Comparison of ENCODE assay signal across 20 mouse cellular contexts in genomic region chr3:37770951-37771350, GRCm38 (mm10). TPM values are rescaled to one million over a fixed set of nuclear protein-coding genes. Genes with fewer than 3 reads are reported as not detected.
A peak's percentile ranks its signal among the peaks of the same experiment; 100 is the strongest.
DNase-seq lines count a peak whose midpoint lies in the region; TF ChIP-seq lines count a peak whose summit lies in the region.
"Had no signal": no experiment of that assay in that cellular context is flagged by ENCODE, and none has a peak within 500 bp of the region (broad histone marks: within the 10 kb centered on the region; RNA-seq: fewer than 3 reads in every experiment).

No protein-coding gene starts in this region.

- in situ Hi-C loops in CH12.LX (cut with MboI; ENCODE audit: low pct_ligation_motif_present, low pct_unique_long_range_greater_than_20kb, low sequenced_read_pairs), result no loop called here

- H3K36me3 ChIP-seq in CH12.LX (replicated peaks in 1 of 2; ENCODE audit: control insufficient read depth in 1 of 2, insufficient read depth in 1 of 2, low read length in 1 of 2), result no peaks in the 10 kb centered on the region
- H3K36me3 ChIP-seq: embryonic facial prominence, embryonic 15.5 days; heart, embryonic 13.5 days; intestine, embryonic 15.5 days; limb, embryonic 12.5 days; liver, embryonic 13.5 days had no signal

- H3K9ac ChIP-seq in CH12.LX (ENCODE audit: insufficient read depth, low read depth), result no peak overlapping the region
- H3K9ac ChIP-seq: embryonic facial prominence, embryonic 15.5 days; heart, embryonic 13.5 days; hindbrain, embryonic 14.5 days; intestine, embryonic 15.5 days; limb, embryonic 12.5 days; liver, embryonic 13.5 days had no signal

- H3K4me3 ChIP-seq in gastrocnemius, adult 2 months, result no peak overlapping the region
- no peak overlapping the region for H3K4me3 ChIP-seq in CH12.LX (replicated peaks in 1 of 3; ENCODE audit: low read depth in 2 of 3, low read length in 2 of 3, poor library complexity in 1 of 3)
- H3K4me3 ChIP-seq: embryonic facial prominence, embryonic 15.5 days; heart, embryonic 13.5 days; intestine, embryonic 15.5 days; limb, embryonic 12.5 days; liver, embryonic 13.5 days; myocyte had no signal

- no peak for TF ChIP-seq EP300 in CH12.LX (IDR thresholded peaks at IDR 0.05; ENCODE audit: low read length)

- TF ChIP-seq RAD21 in CH12.LX (IDR thresholded peaks at IDR 0.05; ENCODE audit: low read depth, low read length), result no peak

- peaks cover 0 to 26% of the 10 kb centered on the region in 2 experiments; a peak in 1 of 4 replicates for H3K4me1 ChIP-seq in CH12.LX (ENCODE audit: control insufficient read depth in 1 of 2, insufficient read depth in 2 of 2)

- H3K4me2 ChIP-seq in CH12.LX (ENCODE audit: insufficient read depth, low read depth, poor library complexity, severe bottlenecking), result no peak overlapping the region
- H3K4me2 ChIP-seq: embryonic facial prominence, embryonic 15.5 days; heart, embryonic 13.5 days; hindbrain, embryonic 14.5 days; intestine, embryonic 15.5 days; limb, embryonic 12.5 days; liver, embryonic 13.5 days had no signal

- TF ChIP-seq POLR2A in CH12.LX (IDR thresholded peaks at IDR 0.05; ENCODE audit: low read depth, low read length), result no peak

- peak overlapping the region; percentile 88; the same call in 1 of the 2 replicates for H3K27ac ChIP-seq in gastrocnemius, adult 2 months
- no peak overlapping the region for H3K27ac ChIP-seq in CH12.LX (ENCODE audit: insufficient read depth, low read depth)
- H3K27ac ChIP-seq: embryonic facial prominence, embryonic 15.5 days; heart, embryonic 13.5 days; hindbrain, embryonic 14.5 days; intestine, embryonic 15.5 days; limb, embryonic 12.5 days; liver, embryonic 13.5 days had no signal

- dilution Hi-C loops in CH12.LX (cut with MboI; ENCODE audit: extremely low pct_ligation_motif_present, extremely low pct_unique_long_range_greater_than_20kb, low sequenced_read_pairs), result no loop called here

- H3K79me2 ChIP-seq in CH12.LX (replicated peaks; ENCODE audit: control insufficient read depth, extremely low read depth, insufficient read depth, poor library complexity, severe bottlenecking), result no peaks in the 10 kb centered on the region

- no peak for DNase-seq in gastrocnemius, adult 2 months
- DNase-seq in gastrocnemius, adult 8-10 months (ENCODE audit: low spot score in 2 of 2), result no peak
- DNase-seq in 3134 (ENCODE audit: extremely low read depth, insufficient read length, low spot score), result peak; percentile 46
- peak; percentile 29 for DNase-seq in CH12.LX (ENCODE audit: extremely low read depth)
- peak; percentile 23 for DNase-seq in induced T-regulatory cell, adult 2 months (ENCODE audit: low read depth)
- DNase-seq in heart, postnatal 4 days, result no peak
- DNase-seq in left cerebral cortex, postnatal 10 days (ENCODE audit: extremely low spot score in 1 of 2, low spot score in 2 of 2), result no peak
- DNase-seq: adrenal gland, adult 8-10 months; cerebellum, adult 9-11 months; kidney, postnatal 36 days; liver, embryonic 13.5 days; midbrain, embryonic 14.5 days; thymus, postnatal 36 days had no signal

- H3K9me3 ChIP-seq in CH12.LX (replicated peaks; ENCODE audit: low read length), result no peaks in the 10 kb centered on the region
- H3K9me3 ChIP-seq: embryonic facial prominence, embryonic 15.5 days; heart, embryonic 13.5 days; intestine, embryonic 15.5 days; limb, embryonic 12.5 days; liver, embryonic 13.5 days had no signal

- no peak for TF ChIP-seq CTCF in gastrocnemius, adult 2 months (IDR thresholded peaks at IDR 0.05)
- TF ChIP-seq CTCF in CH12.LX (conservative IDR thresholded peaks at IDR 0.05 in 1 of 2, IDR thresholded peaks at IDR 0.05 in 1 of 2; ENCODE audit: low read depth in 2 of 2, low read length in 2 of 2), result no peak

- intact Hi-C loops in gastrocnemius, adult 2 months (cut with DNase I), result no loop called here
- intact Hi-C loops in left cerebral cortex, postnatal 10 days (cut with DNase I), result no loop called here

- H3K27me3 ChIP-seq in CH12.LX (replicated peaks), result no peaks in the 10 kb centered on the region
- H3K27me3 ChIP-seq: embryonic facial prominence, embryonic 15.5 days; heart, embryonic 13.5 days; intestine, embryonic 15.5 days; limb, embryonic 12.5 days; liver, embryonic 13.5 days had no signal

TF ChIP-seq in CH12.LX, 34 proteins besides CTCF, POLR2A, EP300 and RAD21:
- TF ChIP-seq USF2 (conservative IDR thresholded peaks at IDR 0.05; ENCODE audit: low read depth, low read length) (no peak), KAT2A (IDR thresholded peaks at IDR 0.05; ENCODE audit: insufficient replicate concordance, low read length) (no peak), HCFC1 (IDR thresholded peaks at IDR 0.05; ENCODE audit: low read depth, low read length) (no peak), CHD2 (IDR thresholded peaks at IDR 0.05; ENCODE audit: low read length) (no peak), ZKSCAN1 (IDR thresholded peaks at IDR 0.05; ENCODE audit: borderline replicate concordance, low read depth, low read length) (no peak), ETS1 (conservative IDR thresholded peaks at IDR 0.05; ENCODE audit: low read depth, low read length) (no peak), POLR2AphosphoS2 (IDR thresholded peaks at IDR 0.05; ENCODE audit: low read depth, low read length) (no peak), CHD1 (IDR thresholded peaks at IDR 0.05; ENCODE audit: low read depth, low read length) (no peak), ELF1 (IDR thresholded peaks at IDR 0.05; ENCODE audit: low read depth, low read length) (no peak), TBP (conservative IDR thresholded peaks at IDR 0.05; ENCODE audit: low read depth, low read length) (no peak), NRF1 (IDR thresholded peaks at IDR 0.05; ENCODE audit: low read depth, low read length) (no peak), MYC (IDR thresholded peaks at IDR 0.05; ENCODE audit: low read depth, low read length) (no peak), SMC3 (IDR thresholded peaks at IDR 0.05; ENCODE audit: low read depth, low read length) (no peak), MEF2A (IDR thresholded peaks at IDR 0.05; ENCODE audit: borderline replicate concordance, low read depth, low read length) (no peak), MXI1 (IDR thresholded peaks at IDR 0.05; ENCODE audit: low read depth, low read length) (no peak), ZC3H11A (IDR thresholded peaks at IDR 0.05; ENCODE audit: low read depth, low read length) (no peak), GABPA (IDR thresholded peaks at IDR 0.05; ENCODE audit: insufficient replicate concordance, low read depth, low read length) (no peak), E2F4 (IDR thresholded peaks at IDR 0.05; ENCODE audit: insufficient replicate concordance, low read depth, low read length) (no peak)
TF ChIP-seq in CH12.LX: peak in this region for 0.

RNA-seq across cellular contexts. Expression of gene Gm5148, which starts 46.7 kb away (rescaled TPM):
- under 1 TPM in 1 of 2 experiments, not detected in 1; 0.25 TPM for total RNA-seq in gastrocnemius, adult 2 months (2021)
- total RNA-seq in gastrocnemius, adult 8-10 months (2022), result under 1 TPM in 1 of 4 experiments, not detected in 3; 0.45 TPM
- total RNA-seq in CH12.LX (2012; rRNA removed) (130 and 146 TPM in 2 replicates), CH12.LX (2014; rRNA removed) (not detected in 2 replicates)
- polyA plus RNA-seq in CH12.LX (2012; ENCODE audit: insufficient read length, low read depth), result 0.55 TPM in 1 of 2 replicates, not detected in the other
- total RNA-seq in heart, postnatal 4 days (2021), result under 1 TPM; 0.25 to 0.43 TPM
- 1 to 10 TPM; 2.1 to 4.1 TPM for total RNA-seq in left cerebral cortex, postnatal 10 days (2021)
- total RNA-seq: heart, postnatal 25 days had no signal

Comparison
In these comparisons a context has a peak if more than half of its experiments do, and no peak if none do; other contexts are left out.
1. DNase-seq: peak in 3134 (single experiment), CH12.LX (single experiment) and induced T-regulatory cell, adult 2 months (single experiment); none in gastrocnemius, adult 2 months (single experiment), gastrocnemius, adult 8-10 months (0 of 2), heart, postnatal 4 days (single experiment) and left cerebral cortex, postnatal 10 days (0 of 2).